Mouse (Mus musculus): ENCODE results near the gene Lsm3. TPM values are rescaled to one million over a fixed set of nuclear protein-coding genes. Genes with fewer than 3 reads are reported as not detected.
"Not testable (repeated sequence)": the region's sequence is repeated elsewhere in the genome, so short reads cannot be mapped to it uniquely, and the experiment has no call there.

Gene Lsm3
- 311 and 312 TPM in 2 replicates for polyA plus RNA-seq (2014; fragmentation: Nextera tagmentation; extraction: Ambion mirVana)

GRCm38 (mm10) chr6:91515545-91516449, at the start of gene Lsm3, which contains the start of gene Xpc:
Lsm3 (plus strand) TSS chr6:91515928.
Xpc (minus strand) TSS chr6:91515888.
- H3K4me2 ChIP-seq (ENCODE audit: low read length), result peak within 1 kb of the TSS; percentile 82
- peaks cover 37% of the 10 kb centered on the region for H3K36me3 ChIP-seq (ENCODE audit: control insufficient read depth, insufficient read depth, low read length)
- WGBS, result under 1% methylated on average over 80 of the region's 80 CpGs
- peak within 1 kb of the TSS; percentile 80 for H3K9ac ChIP-seq (ENCODE audit: low read length)
- H3K4me3 ChIP-seq (ENCODE audit: low read depth, low read length), result peak within 1 kb of the TSS; percentile 75
- DNase-seq (ENCODE audit: low spot score) (peak; percentile 100), ATAC-seq (replicated peaks; ENCODE audit: low FRiP score, low TSS enrichment, low read depth) (peak; percentile 99)
- H3K27me3 ChIP-seq (replicated peaks; ENCODE audit: control insufficient read depth, insufficient read depth, low read length), result no peaks in the 10 kb centered on the region
- peaks cover 16% of the 10 kb centered on the region for H3K4me1 ChIP-seq (replicated peaks; ENCODE audit: control insufficient read depth, insufficient read depth, low read length)
- no peaks in the 10 kb centered on the region for H3K9me3 ChIP-seq (ENCODE audit: control insufficient read depth, low read length)
- peak within 1 kb of the TSS; percentile 73 for H3K27ac ChIP-seq (ENCODE audit: low read depth)

- Histone ChIP-seq H3K27me3 (replicated peaks; ENCODE audit: control insufficient read depth, insufficient read depth, low read length) (no peaks in the 10 kb centered on the region), H3K36me3 (ENCODE audit: control insufficient read depth, insufficient read depth, low read length) (peaks cover 67% of the 10 kb centered on the region), H3K9me3 (ENCODE audit: control insufficient read depth, low read length) (no peaks in the 10 kb centered on the region), H3K4me3 (ENCODE audit: low read depth, low read length) (no peak overlapping the region), H3K27ac (ENCODE audit: low read depth) (no peak overlapping the region), H3K4me2 (ENCODE audit: low read length) (no peak overlapping the region), H3K4me1 (replicated peaks; ENCODE audit: control insufficient read depth, insufficient read depth, low read length) (no peaks in the 10 kb centered on the region; the same call in 1 of the 2 replicates), H3K9ac (ENCODE audit: low read length) (no peak overlapping the region)
- DNase-seq (ENCODE audit: low spot score) (no peak), ATAC-seq (replicated peaks; ENCODE audit: low FRiP score, low TSS enrichment, low read depth) (no peak)
- WGBS, result 78% methylated on average over 1 of the region's 1 CpGs
Observed at GRCm38 (mm10) chr6:91467106-91467505, 48.6 kb upstream of the Lsm3 start.

DNA sequence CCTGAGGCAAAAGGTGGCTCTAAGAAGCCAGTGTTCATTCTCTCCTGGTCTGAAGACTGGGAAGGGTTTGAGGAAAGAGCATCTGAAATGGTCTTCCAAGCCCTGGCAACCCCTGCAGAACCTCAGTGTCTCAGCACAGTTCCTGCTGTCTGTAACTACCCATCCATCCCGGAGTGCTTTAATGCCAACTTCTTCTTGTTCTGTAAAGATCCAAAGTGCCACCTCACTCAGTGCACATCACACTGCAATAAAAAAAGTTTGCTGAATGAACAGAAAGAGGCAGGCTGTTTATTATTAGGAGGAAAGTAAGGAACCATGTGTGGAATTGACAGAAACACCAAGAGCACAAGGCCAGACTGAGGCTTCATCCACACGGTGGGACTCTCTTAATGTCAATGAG, 45.0 kb upstream of the Lsm3 start:
- WGBS, result 83% methylated on average over 2 of the region's 2 CpGs
- Histone ChIP-seq H3K27ac (ENCODE audit: low read depth) (no peak overlapping the region), H3K9me3 (ENCODE audit: control insufficient read depth, low read length) (no peaks in the 10 kb centered on the region), H3K4me1 (replicated peaks; ENCODE audit: control insufficient read depth, insufficient read depth, low read length) (peaks cover 9% of the 10 kb centered on the region), H3K4me2 (ENCODE audit: low read length) (no peak overlapping the region), H3K27me3 (replicated peaks; ENCODE audit: control insufficient read depth, insufficient read depth, low read length) (no peaks in the 10 kb centered on the region), H3K9ac (ENCODE audit: low read length) (no peak overlapping the region), H3K4me3 (ENCODE audit: low read depth, low read length) (no peak overlapping the region), H3K36me3 (ENCODE audit: control insufficient read depth, insufficient read depth, low read length) (peaks cover 33% of the 10 kb centered on the region)
- no peak for ATAC-seq (replicated peaks; ENCODE audit: low FRiP score, low TSS enrichment, low read depth)
- DNase-seq (ENCODE audit: low spot score), result no peak

- not testable (repeated sequence) for H3K9ac ChIP-seq (ENCODE audit: low read length); H3K9me3 ChIP-seq (ENCODE audit: control insufficient read depth, low read length); H3K4me1 ChIP-seq (replicated peaks; ENCODE audit: control insufficient read depth, insufficient read depth, low read length); H3K27ac ChIP-seq (ENCODE audit: low read depth); DNase-seq (ENCODE audit: low spot score); H3K4me3 ChIP-seq (ENCODE audit: low read depth, low read length); ATAC-seq (replicated peaks; ENCODE audit: low FRiP score, low TSS enrichment, low read depth); H3K27me3 ChIP-seq (replicated peaks; ENCODE audit: control insufficient read depth, insufficient read depth, low read length)
- WGBS, result 96% methylated on average over 3 of the region's 3 CpGs
- Histone ChIP-seq H3K36me3 (ENCODE audit: control insufficient read depth, insufficient read depth, low read length) (peaks cover 28% of the 10 kb centered on the region), H3K4me2 (ENCODE audit: low read length) (peak overlapping the region; percentile 76; the same call in 1 of the 2 replicates)
Observed at GRCm38 (mm10) chr6:91471427-91471826, 44.3 kb upstream of the Lsm3 start.

DNA sequence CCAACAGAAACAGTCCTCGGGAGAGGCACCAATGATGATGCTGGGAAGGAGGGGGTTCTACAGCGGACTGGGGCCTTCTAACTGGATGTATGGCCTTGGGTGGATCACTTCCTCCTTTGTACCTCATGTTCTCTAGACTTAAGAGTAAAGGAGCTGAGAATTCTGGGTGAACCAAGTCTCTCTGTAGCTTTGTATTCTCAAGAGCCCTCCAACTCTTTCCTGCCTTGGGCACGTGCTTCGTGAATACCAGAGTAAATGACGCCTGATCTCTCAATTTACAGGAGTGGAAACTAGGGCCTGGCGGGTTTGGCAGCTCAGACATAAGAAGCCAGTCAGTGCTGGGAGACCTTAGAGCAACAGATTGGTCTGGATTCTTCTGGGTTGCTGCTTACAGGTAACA, 43.4 kb upstream of the Lsm3 start:
- H3K4me2 ChIP-seq (ENCODE audit: low read length), result peak overlapping the region; percentile 76
- peak overlapping the region; percentile 76 for H3K4me3 ChIP-seq (ENCODE audit: low read depth, low read length)
- H3K9me3 ChIP-seq (ENCODE audit: control insufficient read depth, low read length), result no peaks in the 10 kb centered on the region
- H3K27ac ChIP-seq (ENCODE audit: low read depth), result no peak overlapping the region
- H3K36me3 ChIP-seq (ENCODE audit: control insufficient read depth, insufficient read depth, low read length), result peaks cover 28% of the 10 kb centered on the region
- H3K9ac ChIP-seq (ENCODE audit: low read length), result peak overlapping the region; percentile 68
- no peak for DNase-seq (ENCODE audit: low spot score)
- H3K27me3 ChIP-seq (replicated peaks; ENCODE audit: control insufficient read depth, insufficient read depth, low read length), result no peaks in the 10 kb centered on the region
- H3K4me1 ChIP-seq (replicated peaks; ENCODE audit: control insufficient read depth, insufficient read depth, low read length), result peaks cover 9% of the 10 kb centered on the region
- WGBS, result 32% methylated on average over 6 of the region's 6 CpGs
- ATAC-seq (replicated peaks; ENCODE audit: low FRiP score, low TSS enrichment, low read depth), result no peak

GRCm38 (mm10) chr6:91472868-91473804, 42.6 kb upstream of the Lsm3 start, which contains the start of the genes Chchd4 and Tmem43:
Chchd4 (minus strand) TSS chr6:91473546.
Tmem43 (plus strand) TSS chr6:91473703.
- peak within 1 kb of the TSS; percentile 76 for H3K4me3 ChIP-seq (ENCODE audit: low read depth, low read length)

DNA sequence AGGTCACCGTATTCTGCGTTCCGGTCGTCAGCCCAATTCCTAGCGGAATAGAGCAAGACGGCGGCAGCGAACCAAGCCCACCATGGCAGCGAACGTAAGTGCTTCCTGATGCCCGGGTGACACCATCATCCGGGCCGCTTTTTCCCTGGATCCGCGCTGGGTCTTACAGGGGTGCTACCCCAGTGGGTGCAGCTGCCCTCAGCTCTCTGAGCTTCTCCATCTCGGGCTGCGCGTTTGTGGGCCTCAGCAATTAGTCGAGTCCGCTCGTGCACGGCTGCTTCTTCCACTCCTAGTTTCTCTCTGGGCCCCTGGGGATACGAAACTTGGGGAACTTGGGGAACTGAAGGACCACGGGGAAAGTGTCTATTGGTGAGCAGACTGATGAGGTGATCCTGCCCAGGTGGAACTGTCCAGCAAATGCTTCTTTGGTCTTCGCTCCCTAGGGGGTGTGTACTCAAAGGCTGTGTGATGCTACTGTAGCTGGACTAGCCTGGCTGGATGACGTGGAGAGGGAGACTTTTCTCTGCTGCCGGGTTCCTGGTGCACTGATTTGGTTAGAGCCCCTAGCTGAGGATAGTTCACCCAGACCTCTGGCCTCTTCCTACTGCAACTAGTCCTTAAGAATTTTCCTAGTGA, 41.8 kb upstream of the Lsm3 start:
- H3K27ac ChIP-seq (ENCODE audit: low read depth), result 0 out of 2 replicates have a peak overlapping the region, but pooled peaks have one; percentile 33

More at GRCm38 (mm10) chr6:91472868-91473804, 42.6 kb upstream of the Lsm3 start, which contains the start of the genes Chchd4 and Tmem43:
- H3K9me3 ChIP-seq (ENCODE audit: control insufficient read depth, low read length), result no peaks in the 10 kb centered on the region
- H3K4me2 ChIP-seq (ENCODE audit: low read length), result peak within 1 kb of the TSS; percentile 76
- ATAC-seq (replicated peaks; ENCODE audit: low FRiP score, low TSS enrichment, low read depth), result peak; percentile 96
- peak within 1 kb of the TSS; percentile 67 for H3K27ac ChIP-seq (ENCODE audit: low read depth)
- DNase-seq (ENCODE audit: low spot score), result peak; percentile 96
- H3K27me3 ChIP-seq (replicated peaks; ENCODE audit: control insufficient read depth, insufficient read depth, low read length), result no peaks in the 10 kb centered on the region
- WGBS, result under 1% methylated on average over 74 of the region's 74 CpGs
- H3K9ac ChIP-seq (ENCODE audit: low read length), result peak within 1 kb of the TSS; percentile 76
- peaks cover 9% of the 10 kb centered on the region for H3K4me1 ChIP-seq (replicated peaks; ENCODE audit: control insufficient read depth, insufficient read depth, low read length)
- peaks cover 33% of the 10 kb centered on the region for H3K36me3 ChIP-seq (ENCODE audit: control insufficient read depth, insufficient read depth, low read length)

More for the DNA sequence above, 41.8 kb upstream of the Lsm3 start:
- H3K4me3 ChIP-seq (ENCODE audit: low read depth, low read length), result peak overlapping the region; percentile 76
- no peaks in the 10 kb centered on the region for H3K27me3 ChIP-seq (replicated peaks; ENCODE audit: control insufficient read depth, insufficient read depth, low read length)
- WGBS, result 0% methylated on average over 27 of the region's 27 CpGs
- H3K9ac ChIP-seq (ENCODE audit: low read length), result peak overlapping the region; percentile 76
- H3K9me3 ChIP-seq (ENCODE audit: control insufficient read depth, low read length), result no peaks in the 10 kb centered on the region
- DNase-seq (ENCODE audit: low spot score), result no peak
- peaks cover 9% of the 10 kb centered on the region for H3K4me1 ChIP-seq (replicated peaks; ENCODE audit: control insufficient read depth, insufficient read depth, low read length)
- H3K36me3 ChIP-seq (ENCODE audit: control insufficient read depth, insufficient read depth, low read length), result peaks cover 41% of the 10 kb centered on the region
- peak overlapping the region; percentile 75 for H3K4me2 ChIP-seq (ENCODE audit: low read length)
- ATAC-seq (replicated peaks; ENCODE audit: low FRiP score, low TSS enrichment, low read depth), result peak; percentile 33

Data from intestine, embryonic 14.5 days (tissue).